Mouse (Mus musculus) right cerebral cortex, postnatal 25 days (tissue): Measurements from ENCODE around the gene Ntng1.

Experiments used
- DNase-seq: peaks from one replicate; pipeline ENCODE4 v3.0.0; 2022

Gene Ntng1

DNA sequence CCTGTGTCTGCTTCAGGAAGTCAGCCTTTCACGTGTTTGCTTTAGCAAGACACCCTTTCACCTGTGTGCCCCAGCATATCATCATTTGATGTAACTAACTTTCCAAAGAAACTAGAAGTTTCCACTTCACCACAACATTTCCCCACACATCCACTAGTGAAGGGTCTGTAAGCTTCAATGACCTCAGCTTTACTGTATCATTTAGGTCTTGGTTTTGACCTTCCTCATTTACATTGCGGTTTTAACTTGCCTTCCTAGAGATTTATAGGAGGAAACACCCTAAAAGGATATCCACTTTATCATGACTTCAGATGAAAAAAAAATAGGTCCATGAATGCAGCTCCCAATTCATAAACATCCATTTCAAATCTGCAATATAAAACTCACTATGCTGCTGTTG is 89.7 kb downstream of the Ntng1 start:
- DNase-seq, result no peak

DNA sequence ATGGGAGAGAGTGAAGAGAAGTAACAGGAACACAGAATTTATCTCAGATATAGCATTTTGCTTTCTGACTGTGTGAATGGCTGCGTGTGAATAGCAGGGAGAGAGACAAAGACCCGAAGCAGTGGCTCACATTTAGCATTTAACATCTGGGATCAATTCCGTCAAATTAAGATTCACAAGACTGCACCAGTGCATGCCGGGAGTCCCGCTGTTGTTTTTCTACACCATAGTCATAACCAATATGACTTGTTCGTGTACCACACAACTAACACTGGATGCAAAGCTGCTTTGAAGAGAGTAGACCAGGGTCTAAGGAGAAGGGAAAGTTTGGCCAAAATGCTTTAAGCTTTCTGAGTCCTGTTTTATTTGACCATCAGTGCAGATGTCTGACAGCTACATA is 95.7 kb downstream of the Ntng1 start:
- DNase-seq, result no peak

DNA sequence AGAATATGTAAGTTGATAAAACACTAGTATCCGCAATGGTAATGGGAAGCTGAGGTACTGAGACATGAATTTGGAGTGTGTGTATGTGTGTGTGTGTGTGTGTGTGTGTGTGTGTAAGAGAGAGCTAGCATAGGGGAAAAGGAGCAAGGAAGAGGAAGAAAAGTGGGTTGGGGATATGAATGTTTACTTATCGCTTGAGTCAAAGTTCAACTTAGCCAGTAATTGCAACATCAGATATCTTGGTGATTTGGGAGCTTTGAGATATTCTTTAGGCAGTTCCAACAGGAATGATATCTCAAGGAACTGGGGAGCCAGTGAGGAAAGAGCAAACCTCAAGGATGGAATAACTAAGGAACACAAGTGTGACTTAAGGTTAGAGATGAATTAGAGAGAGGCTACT is 97.1 kb downstream of the Ntng1 start:
- no peak for DNase-seq

DNA sequence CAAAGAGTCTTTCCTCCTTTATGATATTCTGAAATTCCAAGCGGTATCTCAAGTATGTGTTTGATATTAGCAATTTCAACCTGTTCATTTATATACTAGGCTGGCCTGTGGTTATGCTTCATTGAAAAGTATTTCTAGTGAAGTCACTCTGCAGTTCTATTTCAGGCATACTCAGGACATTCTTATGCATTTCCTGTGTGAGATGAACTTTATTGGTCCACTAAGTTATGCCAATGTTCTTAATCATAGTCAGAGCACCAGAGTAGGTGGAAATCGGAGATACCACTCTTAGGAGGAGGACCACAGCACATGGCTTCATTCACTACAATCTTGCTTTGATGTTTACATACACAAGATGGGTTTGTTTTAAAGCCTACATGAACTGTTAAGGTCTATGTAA is 99.6 kb downstream of the Ntng1 start:
- DNase-seq, result no peak

DNA sequence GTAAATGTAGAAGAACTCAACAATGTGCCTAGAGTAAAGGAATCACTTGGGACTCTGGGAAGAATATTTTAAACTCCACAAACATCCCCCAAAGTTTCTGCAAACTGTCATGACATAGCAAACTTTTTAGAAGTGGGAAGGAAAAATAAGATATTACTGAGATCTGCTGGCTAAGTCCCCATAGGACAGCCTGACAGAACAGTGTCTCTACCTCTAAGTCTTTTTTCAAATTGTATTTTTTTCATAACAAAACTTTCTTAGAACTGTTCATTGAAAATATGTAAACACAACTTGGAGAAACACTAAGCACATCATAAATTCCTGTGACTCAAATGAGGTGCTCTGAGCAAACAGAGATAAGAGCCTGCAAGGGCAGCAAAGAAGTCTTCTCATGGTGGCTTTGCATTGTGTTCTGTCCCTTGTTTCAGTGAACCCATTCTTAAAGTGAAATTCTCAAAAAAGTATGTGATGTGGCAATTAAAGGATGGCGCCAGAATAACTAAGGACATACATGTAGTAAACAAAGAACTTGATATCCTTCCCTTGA is 100.1 kb downstream of the Ntng1 start:
- no peak for DNase-seq

DNA sequence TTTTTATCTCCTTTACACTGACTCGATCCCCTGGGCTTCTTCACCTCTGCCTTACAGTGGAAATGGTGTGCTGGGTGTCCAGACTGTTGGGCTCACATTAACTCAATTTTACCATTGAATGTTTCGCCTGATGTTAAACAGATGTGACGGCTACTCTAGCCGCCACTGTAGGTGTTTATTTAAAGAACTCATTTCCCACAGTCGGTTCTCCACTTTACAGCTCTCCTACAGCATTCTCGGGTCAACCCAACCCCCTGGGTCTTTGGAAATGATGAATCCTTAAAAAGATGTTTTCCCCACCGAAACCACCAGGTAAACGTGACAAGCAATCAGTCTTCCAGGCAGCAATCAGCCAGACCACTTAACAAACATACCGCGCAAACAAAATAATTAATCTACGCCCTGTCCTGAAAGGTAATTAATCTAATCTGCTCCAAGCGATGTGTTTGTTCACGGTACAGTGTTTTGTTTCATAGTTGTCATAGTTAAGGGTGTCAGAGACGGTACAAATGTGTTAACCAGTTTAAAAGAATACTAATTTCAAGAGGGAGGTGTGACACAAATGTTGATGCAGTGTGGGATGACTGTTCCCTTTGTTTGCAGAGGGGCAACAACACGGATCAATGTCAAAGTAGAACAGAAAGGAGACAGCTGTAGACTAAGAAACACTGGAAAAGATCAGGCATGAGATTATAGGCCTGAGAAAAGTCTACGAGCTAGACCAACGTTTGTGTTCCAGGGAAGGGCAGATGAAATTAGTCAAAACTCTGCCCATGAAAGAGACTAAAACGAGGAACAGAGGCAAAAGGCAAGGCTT is 120.8 kb downstream of the Ntng1 start:
- no peak for DNase-seq

DNA sequence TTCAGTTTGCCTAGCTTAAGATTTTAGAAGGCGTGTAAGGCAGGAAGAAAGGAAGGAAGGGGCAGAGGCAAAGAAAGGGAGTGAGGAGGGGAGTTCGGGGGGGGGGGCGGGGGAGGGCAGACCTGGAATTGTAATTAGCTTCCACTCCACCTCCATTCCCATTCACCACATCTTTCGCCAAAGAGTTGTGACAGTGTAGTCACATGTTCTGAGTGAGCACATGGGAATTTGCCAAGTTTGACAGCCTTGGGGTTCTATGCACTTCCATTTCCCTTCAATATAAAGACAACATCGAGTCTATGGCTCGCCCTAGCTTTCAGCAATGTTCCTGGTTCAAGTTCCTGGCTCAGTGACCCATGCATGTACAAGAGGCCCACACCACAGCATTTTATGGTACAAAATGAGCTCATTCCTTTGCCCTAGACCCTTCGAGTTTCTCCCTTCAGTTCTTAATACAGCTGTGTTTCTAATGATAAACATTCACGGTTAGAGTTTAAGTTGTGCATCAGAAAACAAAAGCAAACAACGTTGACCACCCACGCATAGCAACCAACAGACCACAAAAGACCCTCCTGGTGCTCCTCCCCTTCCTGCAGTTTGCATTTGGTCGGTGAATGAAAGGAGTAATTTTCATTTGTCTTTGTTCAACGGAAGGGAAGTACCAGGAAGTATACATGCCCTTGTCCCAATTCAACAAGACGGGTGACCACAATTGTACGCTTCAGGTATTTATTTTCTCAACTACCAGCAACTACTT is 132.8 kb downstream of the Ntng1 start:
- DNase-seq, result no peak

DNA sequence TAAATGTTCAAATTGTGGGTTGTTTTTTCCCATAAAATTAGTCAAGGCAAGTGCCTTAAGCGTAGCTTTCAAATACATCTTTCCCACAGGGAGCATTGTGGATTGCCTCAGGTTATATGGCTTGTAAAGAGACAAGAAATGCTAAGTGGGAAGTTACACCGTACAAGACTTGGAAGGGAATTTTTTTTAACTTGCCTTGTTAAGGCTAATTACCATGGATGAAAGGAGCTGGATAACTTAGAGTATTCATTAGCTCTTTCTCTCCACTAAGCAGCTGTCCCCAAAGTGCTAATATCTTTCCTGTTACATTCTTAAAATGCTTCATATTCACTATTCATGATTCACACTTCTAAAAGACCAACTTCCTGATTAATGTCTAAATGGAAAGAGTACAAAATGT is 133.4 kb downstream of the Ntng1 start:
- no peak for DNase-seq

DNA sequence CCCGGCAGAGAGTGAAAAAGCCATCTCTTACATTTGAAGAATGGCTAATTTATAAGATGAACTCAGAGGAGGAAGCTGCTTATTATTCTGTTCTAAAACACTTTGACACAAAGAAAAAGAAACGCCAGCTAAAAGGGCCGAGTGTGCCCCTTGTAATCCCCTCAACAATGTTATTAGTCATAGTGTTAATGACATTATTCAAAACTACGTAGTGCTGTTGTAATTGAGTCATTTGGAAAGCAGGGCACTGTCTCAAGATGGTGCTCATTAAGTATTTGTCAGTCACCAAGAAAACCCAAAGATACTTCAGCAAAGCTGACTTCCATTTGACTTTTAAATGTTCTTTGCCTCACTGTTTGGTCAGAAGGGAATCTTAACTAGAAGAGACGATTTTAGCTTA is 143.5 kb downstream of the Ntng1 start:
- DNase-seq, result no peak

DNA sequence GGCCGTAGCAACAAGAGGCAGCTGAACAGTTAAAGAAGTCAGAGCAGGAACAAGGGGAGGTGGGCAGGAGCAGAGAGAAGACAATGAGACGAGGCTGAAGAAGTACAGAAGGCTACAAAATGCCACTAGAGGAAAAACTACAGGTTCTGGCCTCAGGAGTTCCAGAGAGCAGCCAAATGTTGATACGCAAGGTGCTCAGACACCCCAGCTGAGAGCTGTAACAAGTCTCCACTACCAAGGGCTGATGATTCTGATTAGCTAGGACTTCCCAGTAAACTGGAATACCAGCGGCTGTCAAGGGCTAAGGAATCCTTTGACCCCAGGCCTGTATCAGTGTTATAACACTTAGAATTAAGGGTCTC is 148.2 kb downstream of the Ntng1 start:
- DNase-seq, result no peak

DNA sequence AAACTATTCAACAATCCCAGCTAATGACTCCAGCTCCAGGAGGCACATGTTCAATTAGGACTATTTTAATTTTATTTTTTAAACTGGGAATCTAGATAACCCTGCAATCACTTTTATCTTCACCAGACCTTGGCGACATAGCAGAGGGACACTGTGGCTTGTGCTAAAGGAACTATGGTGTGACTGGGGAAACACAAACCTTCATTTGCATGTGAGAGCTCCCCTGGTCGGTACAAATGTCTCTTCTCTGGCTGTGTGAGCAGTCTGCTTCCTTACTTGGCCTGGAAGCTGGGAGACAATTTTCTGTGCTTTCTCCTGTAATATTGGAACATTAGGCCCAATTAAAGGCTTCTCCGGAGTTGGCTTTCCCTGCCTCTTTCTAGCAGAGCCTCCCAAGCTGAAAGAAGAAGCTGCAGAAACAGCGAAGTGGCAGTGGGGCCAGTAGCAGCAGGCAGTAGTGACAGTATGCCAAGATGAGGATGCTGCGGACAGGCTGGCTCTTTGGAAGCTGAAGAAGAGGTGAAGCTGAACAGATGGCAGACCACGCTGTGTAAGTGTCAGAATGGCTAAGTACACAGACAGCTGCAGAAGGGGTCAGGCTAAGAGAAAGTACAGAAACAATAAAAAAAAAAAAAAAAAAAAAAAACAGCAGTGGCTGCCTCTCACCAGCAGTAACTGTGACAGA is 148.7 kb downstream of the Ntng1 start:
- DNase-seq, result peak; percentile 8

DNA sequence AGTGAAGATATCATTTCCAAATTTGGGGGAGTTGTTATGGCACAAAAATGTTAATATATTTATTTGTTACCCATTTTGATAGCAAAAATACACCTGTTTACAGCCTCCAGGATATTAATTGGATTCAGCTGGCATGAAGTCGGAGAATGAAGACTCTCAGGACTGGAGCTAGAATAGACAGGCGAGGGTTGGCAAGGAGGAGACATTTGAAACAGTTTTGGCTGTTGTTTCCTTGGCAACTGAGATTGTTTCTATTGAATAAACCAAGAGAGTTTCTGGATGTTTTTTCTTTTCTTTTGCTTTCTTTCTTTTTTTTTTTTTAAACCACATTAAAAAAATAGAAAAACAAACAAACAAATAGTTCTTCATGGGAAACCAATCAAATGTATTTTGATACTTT is 159.7 kb downstream of the Ntng1 start:
- no peak for DNase-seq

DNA sequence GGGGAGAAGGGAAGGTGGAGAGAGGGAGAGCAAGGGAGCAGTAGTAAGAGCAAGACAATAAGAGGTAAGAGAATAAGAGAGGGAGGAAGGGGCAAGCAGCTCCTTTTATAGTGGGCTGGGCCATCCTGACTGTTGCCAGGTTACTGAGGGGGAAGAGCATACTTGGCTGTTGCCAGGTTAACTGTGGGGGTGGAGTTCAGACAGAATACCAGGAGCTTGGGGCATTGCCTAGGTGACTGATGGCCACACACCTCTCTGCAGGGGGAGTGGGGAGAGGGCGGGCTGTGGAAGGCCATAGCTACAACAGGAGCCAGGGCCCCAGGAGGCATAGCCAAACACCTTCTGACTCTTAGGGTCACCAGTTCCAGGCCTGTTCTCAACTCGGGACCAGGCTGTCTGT is 166.2 kb downstream of the Ntng1 start:
- no peak for DNase-seq

DNA sequence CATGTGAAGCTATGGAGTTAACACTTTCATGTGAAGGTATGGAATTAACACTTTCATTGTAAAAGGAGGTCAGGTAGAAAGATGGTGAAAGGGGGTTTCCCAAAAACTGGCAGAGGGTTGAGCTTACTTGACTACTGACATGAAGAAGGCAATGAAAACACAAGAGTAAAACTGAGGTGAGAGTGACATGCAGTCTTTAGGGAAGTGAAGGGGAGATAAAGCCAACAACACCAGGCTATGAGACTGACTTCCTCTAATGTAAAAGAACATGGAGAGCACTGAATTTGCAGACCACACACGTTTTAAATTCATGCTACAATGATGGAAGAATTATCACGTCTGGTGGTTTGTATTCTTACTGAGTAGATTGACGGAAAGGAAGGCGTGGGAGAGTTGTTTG is 168.7 kb downstream of the Ntng1 start:
- DNase-seq, result no peak

DNA sequence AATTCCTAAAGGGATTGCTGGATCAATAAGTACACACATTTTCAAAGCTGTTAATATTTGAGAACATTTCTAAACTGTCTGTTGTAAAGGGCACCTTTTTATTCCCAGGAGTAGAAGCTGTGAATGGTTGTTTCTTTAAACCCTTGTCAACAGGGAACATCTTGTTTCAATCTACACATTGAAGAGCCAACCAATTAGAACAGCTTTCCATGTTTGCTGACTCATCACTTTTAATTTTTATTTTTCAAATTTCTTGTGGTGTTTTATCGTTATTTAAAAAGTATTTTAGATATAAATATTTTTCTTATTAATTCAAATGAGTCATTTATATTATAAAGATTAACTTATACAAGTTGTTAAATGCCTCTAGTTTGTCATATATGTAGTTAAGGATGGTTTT is 172.3 kb downstream of the Ntng1 start:
- DNase-seq, result no peak

DNA sequence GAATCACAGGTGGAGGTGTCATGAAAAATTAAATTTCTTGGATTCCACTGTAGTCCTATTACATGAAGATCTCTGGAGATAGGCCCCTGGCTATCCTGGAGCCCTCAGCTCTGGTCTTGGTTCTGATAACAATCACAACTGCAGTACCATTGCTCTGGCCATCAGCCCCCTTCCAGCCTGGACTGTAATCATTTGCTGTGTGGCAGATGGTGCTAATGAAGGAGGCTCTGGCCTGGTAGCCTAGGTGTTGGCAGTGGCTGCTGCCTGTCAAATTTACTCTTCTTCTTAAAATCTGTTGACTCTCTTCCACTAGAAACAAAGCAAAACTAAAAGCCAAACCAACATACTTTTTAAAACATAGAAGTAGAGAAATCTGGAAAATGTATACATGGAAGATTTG is 173.6 kb downstream of the Ntng1 start:
- no peak for DNase-seq

DNA sequence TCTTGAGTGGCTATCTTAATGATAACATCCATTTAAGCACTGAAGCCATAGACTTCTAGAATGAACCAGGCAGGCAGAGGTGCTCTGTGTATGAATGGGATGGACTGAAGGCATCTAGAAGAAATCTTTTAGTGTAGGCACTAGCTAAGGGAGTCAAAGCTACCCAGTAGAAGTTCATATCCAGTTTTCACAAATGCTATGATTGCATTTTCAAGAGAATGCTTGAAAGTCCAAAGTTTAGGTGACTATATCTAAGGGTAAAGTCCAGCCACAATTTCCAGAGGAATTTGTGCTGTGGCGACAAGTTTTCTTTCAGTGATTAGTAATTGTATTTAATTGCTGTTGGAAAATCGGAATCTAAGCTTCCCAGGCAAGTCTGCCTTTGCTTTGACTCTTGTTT is 181.2 kb downstream of the Ntng1 start:
- DNase-seq, result no peak

DNA sequence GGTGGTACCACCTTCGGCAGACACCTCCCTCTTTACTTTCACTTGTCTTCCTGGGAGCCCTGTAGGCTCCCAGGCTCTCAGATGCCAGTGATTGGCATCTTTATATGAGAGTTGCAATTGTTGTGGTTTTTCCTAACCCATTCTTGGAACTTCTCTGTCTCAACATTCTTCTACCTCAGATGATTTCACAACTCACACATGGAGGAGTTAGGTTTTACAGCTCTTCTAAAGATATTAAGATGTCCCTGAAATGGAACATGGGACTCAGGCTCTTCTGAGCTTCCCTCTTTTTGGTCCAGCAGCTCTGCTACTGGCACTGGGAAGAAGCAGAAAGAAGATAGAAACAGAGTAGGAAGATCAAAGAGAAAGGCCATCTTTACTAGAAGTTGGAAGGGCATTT is 200.9 kb downstream of the Ntng1 start:
- no peak for DNase-seq

DNA sequence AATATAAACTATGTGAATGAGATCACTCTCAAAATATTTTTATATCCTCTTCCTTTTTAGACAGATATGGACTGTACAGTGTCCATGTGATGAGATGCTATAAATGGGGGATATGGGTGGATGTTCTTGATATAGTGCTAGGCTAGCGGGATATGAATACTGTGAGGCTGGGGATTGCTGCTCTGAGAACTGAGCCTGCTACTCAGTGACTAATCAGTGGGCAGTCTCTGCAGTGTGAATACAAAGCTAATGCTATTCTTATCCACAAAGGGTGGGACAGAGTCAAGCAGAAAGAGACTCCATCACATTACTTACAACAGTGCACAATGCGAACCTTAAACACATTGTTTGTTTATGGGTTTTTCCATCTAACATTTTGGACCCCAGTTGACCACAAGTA is 206.2 kb downstream of the Ntng1 start:
- DNase-seq, result no peak

DNA sequence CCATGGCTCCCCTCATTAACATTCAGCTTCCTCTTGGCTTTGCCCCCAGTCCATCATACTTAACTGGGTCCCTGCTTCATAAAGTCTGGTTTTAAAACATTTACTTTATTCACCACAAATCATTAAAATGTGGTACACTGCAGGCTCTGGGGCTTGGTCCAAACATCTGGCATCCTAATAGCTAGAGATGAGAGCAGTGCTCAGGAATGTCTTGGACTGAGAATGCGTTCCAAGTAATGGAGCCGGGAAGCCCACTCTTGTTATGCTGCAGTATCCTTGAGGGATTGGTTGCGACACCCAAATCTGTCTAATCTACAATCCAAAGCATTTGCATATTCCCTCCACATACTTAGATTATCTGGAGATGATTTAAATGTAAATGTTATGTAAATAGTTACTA is 207.5 kb downstream of the Ntng1 start:
- DNase-seq, result no peak

DNA sequence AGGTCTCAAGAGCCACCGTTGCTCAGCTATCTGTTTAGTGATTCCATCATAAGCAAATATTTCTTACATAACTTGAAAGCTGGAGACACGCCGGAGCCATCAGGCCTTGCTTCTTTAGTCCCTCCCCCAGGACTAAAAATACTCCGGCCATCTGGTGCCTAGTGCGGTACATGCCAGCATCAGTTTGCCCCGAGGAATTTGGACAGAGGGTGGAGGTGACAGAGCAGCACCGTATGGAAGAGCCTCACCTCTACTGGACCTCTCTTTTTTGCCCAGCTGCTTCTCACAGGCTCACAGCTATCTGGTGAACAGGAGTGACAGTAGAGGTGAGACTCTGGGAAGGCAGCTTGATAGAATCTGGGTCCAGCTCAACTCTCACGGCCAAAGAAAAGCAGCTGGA is 211.6 kb downstream of the Ntng1 start:
- DNase-seq, result peak; percentile 28

DNA sequence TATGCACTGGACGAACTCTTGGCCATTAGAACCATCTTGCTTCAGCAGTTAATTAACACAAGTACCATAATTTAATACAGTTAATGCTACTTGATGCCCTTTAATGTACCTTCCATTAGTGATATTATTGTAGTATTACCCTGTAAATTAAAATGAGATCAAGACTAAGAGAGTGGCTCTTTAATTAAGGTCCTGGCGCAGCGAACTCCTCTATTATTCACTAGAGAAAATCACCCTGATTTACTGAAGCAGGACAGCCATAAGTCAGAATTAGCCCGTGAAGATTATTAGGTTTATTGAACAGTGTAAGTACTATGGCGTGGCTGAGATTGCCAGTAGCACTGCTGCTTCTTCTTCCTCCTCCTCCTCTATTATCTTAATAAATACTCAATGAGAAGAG is 212.8 kb downstream of the Ntng1 start:
- no peak for DNase-seq

DNA sequence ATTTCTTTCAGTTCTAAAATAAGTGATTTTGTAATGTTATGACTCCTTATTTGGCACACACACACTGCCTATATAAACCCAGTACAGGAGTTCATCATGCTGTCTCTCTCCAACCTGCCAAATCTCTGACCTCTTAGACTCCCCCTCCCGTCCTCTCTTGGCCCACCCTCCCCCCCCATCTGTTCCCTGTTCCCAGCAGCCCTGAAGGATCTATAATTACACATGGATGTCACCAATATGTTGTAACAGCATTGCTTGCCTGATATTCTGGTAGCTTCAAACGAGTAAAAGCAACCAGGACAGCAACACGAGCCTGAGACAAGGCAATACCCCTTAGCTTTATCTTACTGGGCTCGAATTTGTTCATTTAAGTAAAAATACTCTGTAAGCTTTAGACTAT is 220.0 kb downstream of the Ntng1 start:
- DNase-seq, result no peak

DNA sequence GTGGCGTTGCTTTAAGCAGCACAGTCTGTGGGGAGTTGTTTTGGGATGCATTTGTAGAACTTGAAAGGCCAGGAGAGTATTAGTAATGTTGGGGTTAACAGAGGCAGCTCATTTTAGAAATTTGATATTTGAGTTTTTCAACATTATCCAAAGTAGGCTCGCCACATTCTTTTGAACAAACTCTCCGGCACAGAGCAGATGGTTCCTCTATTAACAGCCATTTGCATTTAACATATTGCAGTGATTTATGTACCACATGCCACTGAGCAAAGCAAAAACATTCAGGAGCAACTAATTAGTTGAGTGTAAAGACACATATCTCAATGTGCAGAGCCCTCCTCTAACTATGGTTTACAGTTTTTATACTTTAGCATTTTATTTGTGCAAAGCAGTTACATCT is 224.8 kb downstream of the Ntng1 start:
- no peak for DNase-seq
